Mouse (Mus musculus): Measurements from ENCODE around the gene Fbxo46. TPM values are rescaled to one million over a fixed set of nuclear protein-coding genes. Genes with fewer than 3 reads are reported as not detected.
"Not testable (repeated sequence)": the region's sequence is repeated elsewhere in the genome, so short reads cannot be mapped to it uniquely, and the experiment has no call there.

Fbxo46 gene
- total RNA-seq, 2 experiments from 2014 or later, result 2.3 to 3.0 TPM

GRCm38 (mm10) chr7:19148180-19148874 is 28.7 kb downstream of the Fbxo46 start:
- intact Hi-C loops (cut with DNase I), result loop anchor here (2.0 kb wide), 1 partner anchor 16 kb away; no protein-coding TSS in a partner anchor
- no peak for TF ChIP-seq CTCF (IDR thresholded peaks at IDR 0.05)
- Histone ChIP-seq H3K27ac (peak overlapping the region; percentile 94), H3K4me3 (peak overlapping the region; percentile 74)
- DNase-seq, result no peak

- no peak for TF ChIP-seq CTCF (IDR thresholded peaks at IDR 0.05)
- H3K27ac ChIP-seq, result peak within 1 kb of the TSS; percentile 94
- H3K4me3 ChIP-seq, result peak within 1 kb of the TSS; percentile 74
- intact Hi-C loops (cut with DNase I), result loop anchor here (2.0 kb wide), 1 partner anchor 16 kb away; no protein-coding TSS in a partner anchor
- peak; percentile 98 for DNase-seq
Measured at GRCm38 (mm10) chr7:19148875-19149541, 29.3 kb downstream of the Fbxo46 start, which contains the start of gene Qpctl. Gene Qpctl, minus strand, starts transcription at chr7:19149291.

GRCm38 (mm10) chr7:19149626-19150025 is 30.0 kb downstream of the Fbxo46 start, which contains the start of gene Snrpd2:
Gene Snrpd2, plus strand, starts transcription at chr7:19149722.
- peak within 1 kb of the TSS; percentile 74 for H3K4me3 ChIP-seq
- intact Hi-C loops (cut with DNase I), result loop anchor here (2.0 kb wide), 1 partner anchor 17 kb away; no protein-coding TSS in a partner anchor
- peak; percentile 98 for DNase-seq
- TF ChIP-seq CTCF (IDR thresholded peaks at IDR 0.05), result no peak
- H3K27ac ChIP-seq, result peak within 1 kb of the TSS; percentile 94

GRCm38 (mm10) chr7:19151121-19151520 is 31.5 kb downstream of the Fbxo46 start:
- H3K4me3 ChIP-seq; H3K27ac ChIP-seq; intact Hi-C loops (cut with DNase I); DNase-seq: not testable (repeated sequence)

GRCm38 (mm10) chr7:19154796-19155195 is 35.1 kb downstream of the Fbxo46 start:
- intact Hi-C loops (cut with DNase I), result no loop called here
- H3K4me3 ChIP-seq, result no peak overlapping the region
- TF ChIP-seq CTCF (IDR thresholded peaks at IDR 0.05), result no peak
- DNase-seq, result no peak
- no peak overlapping the region for H3K27ac ChIP-seq

- no peak overlapping the region for H3K4me3 ChIP-seq
- no peak for DNase-seq
- no peak overlapping the region for H3K27ac ChIP-seq
- peak; percentile 46; the same call in 1 of the 2 replicates for TF ChIP-seq CTCF (IDR thresholded peaks at IDR 0.05)
- intact Hi-C loops (cut with DNase I), result no loop called here
Measured at GRCm38 (mm10) chr7:19155825-19156475, 36.3 kb downstream of the Fbxo46 start.

- DNase-seq, result peak; percentile 95
- intact Hi-C loops (cut with DNase I), result loop anchor here (1.0 kb wide), 2 partner anchors 16 to 52 kb away; no protein-coding TSS in a partner anchor
Measured at GRCm38 (mm10) chr7:19157160-19157800, 37.6 kb downstream of the Fbxo46 start.

GRCm38 (mm10) chr7:19158601-19159000 is 38.9 kb downstream of the Fbxo46 start:
- Histone ChIP-seq H3K27ac (no peak overlapping the region), H3K4me3 (no peak overlapping the region)
- no peak for DNase-seq
- intact Hi-C loops (cut with DNase I), result no loop called here
- no peak for TF ChIP-seq CTCF (IDR thresholded peaks at IDR 0.05)

More at GRCm38 (mm10) chr7:19157160-19157800, 37.6 kb downstream of the Fbxo46 start:
- Histone ChIP-seq H3K27ac (peak overlapping the region; percentile 25; the same call in 1 of the 2 replicates), H3K4me3 (peak overlapping the region; percentile 31; the same call in 1 of the 2 replicates)
- TF ChIP-seq CTCF (IDR thresholded peaks at IDR 0.05), result peak; percentile 100; the same call in 1 of the 2 replicates

GRCm38 (mm10) chr7:19159411-19159810 is 39.8 kb downstream of the Fbxo46 start:
- no peak for TF ChIP-seq CTCF (IDR thresholded peaks at IDR 0.05)
- Histone ChIP-seq H3K4me3 (no peak overlapping the region), H3K27ac (no peak overlapping the region)
- DNase-seq, result no peak
- intact Hi-C loops (cut with DNase I), result no loop called here

- Histone ChIP-seq H3K27ac (no peak overlapping the region), H3K4me3 (peak overlapping the region; percentile 62)
- no peak for TF ChIP-seq CTCF (IDR thresholded peaks at IDR 0.05)
- DNase-seq, result no peak
- intact Hi-C loops (cut with DNase I), result no loop called here
Measured at GRCm38 (mm10) chr7:19160115-19160514, 40.5 kb downstream of the Fbxo46 start.

- intact Hi-C loops (cut with DNase I), result no loop called here
- no peak for TF ChIP-seq CTCF (IDR thresholded peaks at IDR 0.05)
- no peak overlapping the region for H3K27ac ChIP-seq
- H3K4me3 ChIP-seq, result no peak overlapping the region
- no peak for DNase-seq
Measured at GRCm38 (mm10) chr7:19162928-19163327, 43.3 kb downstream of the Fbxo46 start.

- no peak overlapping the region for H3K4me3 ChIP-seq
- DNase-seq, result no peak
- intact Hi-C loops (cut with DNase I), result no loop called here
- no peak for TF ChIP-seq CTCF (IDR thresholded peaks at IDR 0.05)
- H3K27ac ChIP-seq, result no peak overlapping the region
Measured at GRCm38 (mm10) chr7:19163752-19164151, 44.1 kb downstream of the Fbxo46 start.
